Mouse (Mus musculus) right cerebral cortex, postnatal 36 days (tissue): ENCODE results near the gene Wdr61.

Source experiments
- DNase-seq, 2 experiments: peaks; one replicate each; pipeline ENCODE4 v3.0.0; 2022; ENCODE audit warnings: low spot score in 2 of 2, mixed read lengths in 1 of 2

Wdr61 gene

DNA sequence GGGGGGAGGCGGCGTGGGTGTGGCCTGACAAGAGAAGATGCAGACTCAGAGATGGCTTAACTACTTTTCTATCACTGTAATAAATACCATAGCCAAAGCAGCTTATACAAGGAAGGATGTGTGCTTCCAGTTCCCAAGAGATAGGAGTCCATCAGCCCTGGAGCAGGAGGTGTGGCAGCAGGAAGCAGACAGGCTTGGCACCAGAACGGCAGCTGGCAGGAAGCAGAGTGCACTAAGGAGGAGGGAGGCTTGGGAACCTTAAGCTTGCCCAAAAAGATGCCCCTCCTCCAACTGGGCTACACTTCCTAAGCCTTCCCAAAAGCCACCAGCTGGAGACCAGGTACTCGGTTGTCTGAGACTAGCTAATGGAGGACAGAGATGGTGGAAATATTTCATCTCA, 51.5 kb downstream of the Wdr61 start:
- DNase-seq, result no peak

GRCm38 (mm10) chr9:54676531-54676986, 57.8 kb downstream of the Wdr61 start:
- peak; percentile 49 to 54 for DNase-seq

DNA sequence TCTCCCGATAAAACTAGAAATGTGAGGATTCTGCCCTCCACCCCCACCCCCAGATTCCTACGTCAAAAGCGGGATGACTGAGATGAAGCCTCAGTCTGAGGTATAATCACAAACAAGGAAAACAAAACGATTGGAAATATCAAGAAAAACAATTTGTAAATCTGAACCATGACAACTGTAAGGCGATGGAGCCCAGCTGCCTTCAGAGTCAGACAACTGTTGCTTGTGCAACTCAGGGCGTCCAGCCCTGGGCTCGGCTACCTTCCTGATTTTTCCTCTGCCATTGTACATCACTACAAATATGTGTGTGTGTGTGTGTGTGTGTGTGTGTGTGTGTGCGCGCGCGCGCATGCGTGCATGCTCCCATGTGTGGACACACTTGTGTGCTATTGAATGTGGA, 60.4 kb downstream of the Wdr61 start:
- DNase-seq, result no peak

GRCm38 (mm10) chr9:54671962-54672361, 62.4 kb downstream of the Wdr61 start:
- DNase-seq, result no peak

DNA sequence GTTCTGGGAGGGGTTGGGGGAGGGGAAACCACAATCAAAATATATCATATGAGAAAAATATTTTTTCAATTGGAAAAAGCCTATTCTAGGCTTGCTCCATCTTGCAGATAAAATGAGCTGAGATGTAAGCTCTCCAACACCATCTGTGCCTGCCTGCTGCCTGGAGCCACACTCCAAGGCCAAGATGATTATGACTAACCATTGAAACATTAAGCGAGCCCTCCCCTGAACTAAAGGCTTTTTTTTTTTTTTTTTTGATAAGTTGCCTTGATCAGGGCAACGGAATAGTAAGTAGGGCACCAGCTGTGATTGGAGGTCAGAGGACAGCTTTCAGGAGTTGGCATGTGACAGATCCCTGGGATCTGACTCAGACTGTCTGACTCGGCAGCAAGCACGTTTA, 65.9 kb downstream of the Wdr61 start:
- peak in 1 of 2 experiments; percentile 39 for DNase-seq

DNA sequence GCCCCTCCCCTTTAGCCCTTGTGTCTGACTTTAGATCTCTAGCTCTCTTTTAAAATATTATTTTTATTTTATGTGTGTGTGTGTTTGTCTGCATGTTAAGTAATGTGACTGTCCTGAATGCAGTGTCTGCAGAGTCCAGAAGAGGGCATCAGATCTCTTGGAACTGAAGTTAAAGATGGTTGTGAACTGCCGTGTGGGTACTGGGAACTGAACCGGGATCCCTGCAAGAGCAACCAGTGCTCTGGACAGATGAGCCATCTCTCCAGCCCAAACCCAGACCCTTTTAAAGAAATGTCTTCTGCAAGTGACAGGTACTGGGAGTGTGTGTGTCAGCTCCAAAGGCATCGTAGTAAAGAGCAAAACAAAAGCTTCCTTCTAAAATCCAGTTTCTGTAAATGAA, 68.2 kb downstream of the Wdr61 start:
- DNase-seq, result no peak
